Mouse (Mus musculus): ENCODE results near the gene Lenep.
"Not testable (repeated sequence)": the region's sequence is repeated elsewhere in the genome, so short reads cannot be mapped to it uniquely, and the experiment has no call there.

Lenep gene

DNA sequence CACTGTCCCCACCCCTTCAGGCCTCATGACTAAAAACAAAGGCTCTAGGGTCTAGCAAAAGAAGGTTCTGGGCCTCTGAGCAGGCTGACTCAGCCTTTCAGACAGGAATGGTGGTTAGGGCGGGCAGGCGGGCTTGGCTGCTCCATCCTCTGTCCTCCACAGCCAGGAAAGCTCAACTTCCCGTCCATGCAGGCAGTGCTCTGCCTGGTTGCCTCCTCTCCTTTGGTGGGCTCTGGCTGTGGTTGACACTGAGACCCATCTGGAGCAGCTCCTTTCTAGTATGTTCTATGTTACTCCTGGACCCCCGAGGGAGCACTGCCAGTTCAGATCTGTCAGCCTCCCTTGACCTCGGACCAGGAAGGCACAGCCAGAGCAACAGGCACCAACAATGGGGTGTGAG lies at the start of gene Lenep:
Gene Lenep (minus strand): TSS at position 101 of the 400 bp plus-strand sequence.
- no peak for DNase-seq

DNA sequence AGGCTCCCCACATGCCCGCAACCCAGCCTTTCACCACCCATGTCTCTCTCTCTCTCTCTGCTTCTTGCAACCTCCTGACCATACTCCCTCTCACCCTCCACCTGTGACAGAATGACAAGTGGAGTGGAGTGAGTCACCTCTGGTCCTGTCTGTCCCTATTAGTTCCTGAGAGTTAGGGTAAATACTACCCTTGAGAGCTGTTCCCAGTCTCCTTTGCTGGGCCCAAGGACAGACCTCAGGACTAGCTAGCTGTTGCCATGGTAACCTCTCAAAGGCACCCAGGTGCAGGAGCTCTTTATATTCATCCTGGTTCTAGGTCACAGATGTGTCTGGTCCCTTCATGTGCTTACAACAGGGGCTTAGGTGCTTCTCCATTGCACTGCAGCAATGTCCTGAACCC lies 49.3 kb upstream of the Lenep start:
- no peak for DNase-seq

DNA sequence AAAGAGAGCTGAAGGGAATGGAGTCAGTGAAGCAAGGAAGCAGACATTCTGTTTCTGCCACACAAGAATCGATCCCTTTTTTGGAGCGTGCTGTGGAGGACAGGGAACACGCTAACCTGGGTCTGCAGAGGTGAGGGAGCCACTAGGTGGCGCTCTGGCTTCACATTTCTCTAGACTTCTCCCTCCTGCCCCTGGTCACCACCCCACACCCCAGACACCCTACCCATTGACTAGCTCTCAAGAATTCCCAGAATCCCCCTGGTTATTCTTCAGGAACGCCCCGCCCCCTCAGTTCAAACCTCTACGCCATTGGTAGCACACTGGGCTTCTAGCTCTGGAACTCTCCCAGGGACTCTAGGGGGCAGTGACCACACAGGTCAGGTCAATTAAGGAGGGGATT lies 46.9 kb upstream of the Lenep start:
- peak; percentile 77 for DNase-seq

DNA sequence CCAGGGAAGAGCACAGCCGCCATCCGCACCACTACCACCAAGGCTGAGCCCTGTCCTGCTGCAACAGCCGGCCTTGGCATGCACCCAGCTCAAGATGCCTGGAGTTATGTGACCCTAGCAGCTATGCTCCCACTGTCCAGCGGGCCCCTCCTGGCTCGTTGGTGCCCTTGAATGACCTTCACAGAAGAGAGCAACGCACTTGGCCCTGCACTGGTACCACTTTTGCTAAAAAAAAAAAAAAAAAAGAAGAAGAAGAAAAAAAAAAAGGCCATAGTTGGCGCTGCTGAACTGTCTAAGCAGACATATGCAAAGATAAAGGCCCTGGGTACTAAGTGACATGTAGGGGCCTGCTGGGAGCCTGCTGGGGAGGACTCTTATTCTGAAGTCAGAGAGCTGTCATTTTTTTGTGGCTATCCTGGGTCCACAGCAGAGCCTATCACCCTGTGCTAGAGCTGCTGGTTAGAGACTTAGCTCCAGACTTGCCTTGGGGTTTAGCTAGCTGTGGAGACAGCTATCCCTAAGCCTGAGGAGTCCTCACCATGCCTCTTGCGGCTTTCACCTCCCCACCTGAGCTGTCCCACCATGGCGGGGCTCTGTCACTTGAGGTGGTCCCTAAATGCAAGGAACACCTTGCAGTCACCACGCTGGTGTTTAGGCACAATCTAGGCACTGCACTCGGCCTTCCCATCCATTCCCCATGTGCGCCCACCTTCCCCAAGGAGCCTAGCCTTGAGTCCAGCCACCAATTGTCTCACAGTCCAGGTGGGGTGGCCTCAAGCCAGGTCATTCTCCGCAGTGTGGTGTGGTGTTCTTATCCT lies 46.3 kb upstream of the Lenep start:
- DNase-seq = no peak

DNA sequence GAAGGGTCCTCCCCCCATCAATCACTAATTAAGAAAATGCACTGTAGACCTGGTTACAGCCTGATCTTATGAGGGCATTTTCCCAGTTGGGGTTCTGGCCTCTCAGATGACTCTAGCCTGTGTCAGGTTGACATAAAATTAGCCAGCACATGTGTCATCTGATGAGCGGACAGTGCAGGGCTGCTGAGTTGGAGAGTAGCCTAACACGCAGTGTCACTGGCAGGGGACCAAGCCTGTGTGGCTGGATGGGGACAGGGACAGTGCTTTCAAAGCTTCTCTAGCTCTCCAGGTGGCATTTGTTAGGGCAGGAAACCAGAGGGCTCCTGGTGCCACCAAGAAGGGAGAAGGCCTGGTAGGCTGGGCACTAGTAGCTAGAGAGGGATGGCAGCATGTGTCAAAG lies 38.1 kb upstream of the Lenep start:
- no peak for DNase-seq

DNA sequence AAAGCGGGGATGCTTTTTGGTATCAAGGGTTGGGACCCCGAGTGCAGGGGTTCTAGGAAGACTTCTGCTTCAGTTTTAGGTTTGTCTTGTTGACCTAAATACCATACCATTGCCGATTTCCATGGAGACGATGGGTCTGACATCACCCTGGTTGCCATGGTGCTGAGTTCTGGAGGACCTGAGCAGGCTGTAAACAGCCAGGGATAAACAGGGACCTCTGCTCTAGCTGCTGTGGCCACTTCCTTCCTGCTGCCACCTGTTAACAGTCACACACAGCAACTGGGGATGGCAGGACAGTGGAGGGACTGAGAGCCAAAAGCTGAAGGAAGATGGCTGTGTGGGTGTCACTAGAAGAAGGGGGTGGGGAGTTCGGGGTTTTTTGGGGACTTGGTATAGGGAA lies 34.7 kb upstream of the Lenep start:
- peak; percentile 49 for DNase-seq

DNA sequence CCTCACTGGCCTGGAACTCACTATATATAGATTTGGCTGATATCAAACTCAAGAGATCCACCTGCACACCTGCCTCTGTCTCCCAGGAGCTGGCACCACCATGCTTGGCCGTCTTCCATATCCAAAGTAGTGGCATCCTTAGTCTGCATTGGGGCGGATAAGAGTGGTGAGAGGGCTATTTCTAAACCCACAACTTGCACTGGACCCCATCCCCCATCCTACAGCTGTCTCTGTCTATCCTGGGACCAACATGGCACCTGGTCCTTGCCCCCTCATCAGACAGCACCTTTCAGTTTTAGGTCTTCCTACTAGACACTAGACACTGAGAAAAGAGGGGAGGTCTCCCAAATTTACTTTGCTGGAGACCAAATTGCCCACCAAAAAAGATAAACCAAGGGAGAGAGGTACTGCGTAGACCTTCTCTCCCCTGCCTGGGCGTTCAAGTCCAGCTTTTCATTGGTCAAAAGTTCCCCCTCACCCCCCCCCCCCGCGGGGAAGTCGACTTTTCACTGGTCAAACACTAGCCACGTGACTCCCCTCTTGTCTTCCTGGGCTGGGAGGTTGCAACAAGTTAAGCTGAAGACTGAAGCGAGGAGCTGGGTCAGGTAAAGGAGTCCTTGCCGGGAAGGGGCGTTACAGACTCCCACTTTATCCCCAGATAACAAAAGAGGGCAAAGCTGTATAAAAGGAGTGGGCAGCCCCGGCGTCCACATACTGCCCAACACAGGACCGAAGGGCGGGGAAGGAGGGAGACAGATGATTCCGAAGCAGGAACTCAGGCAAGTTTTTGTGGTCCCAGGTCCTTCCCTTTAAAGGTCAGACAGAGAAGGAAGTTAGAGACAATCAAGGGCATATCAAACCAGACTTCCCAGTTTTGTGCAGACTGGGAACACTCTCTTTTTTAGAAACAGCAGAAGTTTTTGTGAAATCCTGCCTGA lies 33.9 kb upstream of the Lenep start, which contains the start of gene Pbxip1:
Gene Pbxip1 (plus strand): TSS at position 531 of the 938 bp plus-strand sequence.
- DNase-seq = peak; percentile 89

DNA sequence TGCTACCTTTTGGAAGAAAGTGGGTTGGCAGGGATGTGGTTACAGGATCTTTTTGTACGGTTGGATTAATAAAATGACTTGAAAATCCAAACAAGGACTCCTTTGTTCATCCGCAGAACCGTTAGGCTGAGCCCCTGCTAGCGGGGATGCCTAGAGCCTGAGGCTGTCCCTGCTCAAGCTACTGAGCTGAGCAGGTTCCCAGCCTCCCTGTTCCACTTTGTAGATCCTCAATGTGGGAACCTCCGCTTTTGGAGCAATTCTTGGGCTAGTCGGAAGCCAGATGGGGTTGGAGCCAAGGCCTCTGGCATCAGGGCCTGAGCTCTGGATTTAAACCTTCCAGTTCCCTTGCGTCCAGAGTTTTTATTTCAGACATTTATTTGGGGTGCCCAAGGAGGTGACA lies 32.4 kb upstream of the Lenep start:
- DNase-seq = no peak

DNA sequence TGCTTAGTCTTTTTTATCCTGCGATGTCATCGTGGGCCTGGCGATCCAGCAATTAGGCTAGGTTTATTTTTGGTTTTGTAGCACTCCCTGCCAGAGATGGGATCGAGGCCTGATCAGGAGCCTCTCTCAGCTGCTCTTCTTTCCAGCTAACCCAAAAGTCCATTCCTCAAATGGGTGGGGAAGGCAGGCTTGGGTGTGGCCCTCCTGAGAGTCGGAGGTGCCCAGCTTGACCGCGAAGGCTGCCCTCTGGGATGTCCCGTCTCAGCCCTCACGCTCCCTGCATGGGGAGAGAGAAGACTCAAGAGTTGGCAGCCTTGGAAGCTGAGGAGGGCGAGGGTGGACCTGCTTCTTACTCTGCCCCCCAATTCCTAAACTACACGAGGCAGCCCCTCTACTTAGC lies 31.9 kb upstream of the Lenep start:
- no peak for DNase-seq

DNA sequence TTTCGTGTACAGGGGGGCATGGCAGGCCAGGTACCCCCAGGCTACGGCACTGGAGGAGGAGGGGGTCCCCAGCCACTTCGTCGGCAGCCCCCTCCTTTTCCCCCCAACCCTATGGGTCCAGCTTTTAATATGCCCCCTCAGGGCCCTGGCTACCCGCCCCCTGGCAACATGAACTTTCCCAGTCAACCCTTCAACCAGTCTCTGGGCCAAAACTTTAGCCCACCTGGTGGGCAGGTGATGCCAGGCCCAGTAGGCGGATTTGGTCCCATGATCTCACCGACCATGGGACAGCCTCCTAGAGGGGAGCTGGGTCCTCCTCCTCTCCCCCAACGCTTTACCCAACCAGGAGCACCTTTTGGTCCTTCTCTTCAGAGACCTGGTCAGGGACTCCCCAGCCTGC lies 30.0 kb upstream of the Lenep start:
- DNase-seq = no peak

DNA sequence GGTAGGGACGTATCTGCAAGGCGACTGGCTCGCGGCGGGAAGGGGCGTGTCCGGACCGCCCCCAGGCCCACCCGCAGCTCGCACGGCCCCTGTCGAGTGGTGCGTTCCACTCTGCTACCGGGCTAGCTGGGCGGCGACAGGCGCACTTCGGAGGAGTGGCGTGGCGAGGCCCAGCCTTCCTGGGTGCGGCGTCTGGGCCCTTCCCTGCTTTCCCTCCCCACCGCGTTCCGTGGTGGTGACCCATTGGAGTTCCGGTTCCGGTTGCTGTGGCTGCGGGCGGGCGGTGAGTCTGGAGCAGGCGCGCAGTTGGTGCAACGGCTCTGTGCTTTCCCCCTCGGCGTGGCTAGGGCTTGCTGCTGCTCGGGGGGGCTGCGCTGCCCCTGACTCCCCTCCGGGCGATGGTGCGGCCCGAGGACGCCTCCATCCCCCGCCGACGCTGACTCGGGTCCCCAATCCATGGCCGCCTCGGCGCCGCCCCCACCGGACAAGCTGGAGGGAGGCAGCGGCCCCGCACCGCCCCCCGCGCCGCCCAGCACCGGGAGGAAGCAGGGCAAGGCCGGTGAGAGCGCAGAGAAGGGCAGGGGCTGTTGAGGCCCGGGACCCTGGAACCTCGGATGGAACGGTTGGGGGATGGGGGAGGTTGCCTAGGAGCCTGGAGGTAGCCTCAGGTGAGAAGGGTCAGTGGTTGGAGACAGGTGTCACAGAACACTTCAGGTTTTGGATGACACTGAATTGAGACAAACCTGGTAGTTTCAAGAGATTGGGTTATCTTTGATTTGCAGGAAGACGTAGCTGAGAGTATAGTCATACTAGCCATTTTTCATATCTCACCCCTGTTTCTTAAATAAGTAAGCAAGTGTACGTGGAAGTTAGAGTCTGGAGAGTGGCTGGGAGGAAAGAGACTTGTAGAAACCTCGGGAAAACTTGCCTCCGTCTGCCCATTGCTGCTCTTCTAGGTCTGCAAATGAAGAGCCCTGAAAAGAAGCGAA lies 27.9 kb upstream of the Lenep start, which contains the start of gene Pygo2:
Gene Pygo2 (plus strand): TSS at position 44 of the 989 bp plus-strand sequence.
- DNase-seq = peak; percentile 97

DNA sequence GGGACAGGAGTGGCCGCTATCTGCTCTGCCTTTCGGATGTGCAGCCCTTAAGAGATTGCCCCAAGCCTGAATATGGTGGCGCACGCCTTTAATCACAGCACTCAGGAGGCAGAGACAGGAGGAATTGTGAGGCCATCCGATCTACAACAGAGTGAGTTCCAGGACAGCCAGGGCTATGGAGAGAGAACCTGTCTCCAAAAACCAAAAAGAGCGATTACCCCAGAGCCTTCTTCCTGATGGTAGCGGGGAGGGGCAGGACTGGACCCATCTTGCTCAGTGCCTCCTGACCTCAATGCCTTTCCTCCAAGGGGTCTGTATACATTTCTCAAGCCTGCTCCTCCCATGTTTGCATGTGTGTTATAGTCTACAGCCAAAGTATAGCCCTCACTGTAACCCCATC lies 26.4 kb upstream of the Lenep start:
- DNase-seq = not testable (repeated sequence)

DNA sequence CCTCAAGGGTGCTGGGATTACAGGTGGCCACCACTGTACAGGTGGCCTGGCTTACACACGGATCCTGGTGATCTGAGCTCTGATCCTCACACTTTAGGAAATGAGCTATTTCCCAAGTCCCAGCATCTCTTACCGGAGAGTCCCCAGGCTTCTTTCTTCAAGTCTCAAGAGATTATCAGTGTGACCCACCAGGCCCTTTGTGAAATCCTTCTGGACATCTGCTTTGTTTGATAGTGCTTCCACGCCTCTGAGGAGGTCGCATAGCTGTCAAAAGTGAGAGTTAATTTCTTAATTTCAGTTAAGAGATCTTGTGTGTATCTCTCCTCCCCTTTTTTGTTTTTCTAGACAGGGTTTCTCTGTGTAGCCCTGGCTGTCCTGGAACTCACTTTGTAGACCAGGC lies 23.3 kb upstream of the Lenep start:
- no peak for DNase-seq

DNA sequence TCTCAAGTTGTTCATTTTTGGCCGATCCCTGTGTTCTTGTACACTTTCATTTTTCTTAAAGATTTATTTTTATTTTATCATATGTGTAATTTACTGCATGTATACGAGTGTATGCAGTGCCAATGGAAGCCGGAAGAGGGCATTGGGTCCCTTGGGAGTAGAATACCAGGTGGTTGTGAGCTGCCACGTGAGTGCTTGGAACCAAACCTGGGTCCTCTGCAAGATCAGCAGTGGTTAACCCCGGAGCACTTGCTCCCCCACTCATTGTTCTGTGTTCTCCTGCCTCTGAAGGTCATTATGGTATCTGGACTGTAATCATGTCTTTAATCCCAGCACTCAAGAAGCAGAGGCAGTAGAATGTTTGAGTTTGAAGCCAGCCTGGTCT lies 22.5 kb upstream of the Lenep start:
- no peak for DNase-seq

DNA sequence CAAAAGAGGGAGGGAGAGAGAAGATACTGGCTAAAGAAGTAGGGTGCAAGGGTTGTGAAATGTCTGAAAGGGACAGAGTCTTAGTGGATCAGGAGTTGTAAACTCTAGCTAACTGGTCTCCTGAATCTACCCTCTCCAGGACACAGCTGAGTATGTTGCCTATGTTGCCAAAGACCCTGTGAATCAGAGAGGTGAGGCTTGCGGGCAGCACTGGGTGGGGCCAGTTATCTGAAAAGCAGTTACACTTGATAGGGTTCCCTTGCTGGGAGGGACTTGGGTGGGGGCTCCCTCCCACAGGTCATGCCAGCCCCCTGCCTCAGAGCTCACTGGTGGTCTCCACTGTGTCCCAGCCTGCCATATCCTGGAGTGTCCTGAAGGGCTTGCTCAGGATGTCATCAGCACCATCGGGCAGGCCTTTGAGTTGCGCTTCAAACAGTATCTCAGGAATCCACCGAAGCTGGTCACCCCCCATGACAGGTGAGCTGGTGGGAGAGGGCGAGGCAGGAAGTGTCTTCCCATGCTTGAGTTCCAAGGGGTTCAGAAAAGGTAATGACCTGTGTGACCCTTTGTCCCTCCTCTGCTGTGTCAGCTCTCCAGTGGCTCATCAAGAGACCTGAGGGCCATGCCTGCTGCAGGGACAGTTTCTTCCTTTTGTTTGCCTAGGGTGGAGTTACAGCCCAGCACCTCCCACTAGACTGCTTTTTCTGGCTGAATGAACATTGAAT lies 22.0 kb upstream of the Lenep start:
- DNase-seq = no peak

DNA sequence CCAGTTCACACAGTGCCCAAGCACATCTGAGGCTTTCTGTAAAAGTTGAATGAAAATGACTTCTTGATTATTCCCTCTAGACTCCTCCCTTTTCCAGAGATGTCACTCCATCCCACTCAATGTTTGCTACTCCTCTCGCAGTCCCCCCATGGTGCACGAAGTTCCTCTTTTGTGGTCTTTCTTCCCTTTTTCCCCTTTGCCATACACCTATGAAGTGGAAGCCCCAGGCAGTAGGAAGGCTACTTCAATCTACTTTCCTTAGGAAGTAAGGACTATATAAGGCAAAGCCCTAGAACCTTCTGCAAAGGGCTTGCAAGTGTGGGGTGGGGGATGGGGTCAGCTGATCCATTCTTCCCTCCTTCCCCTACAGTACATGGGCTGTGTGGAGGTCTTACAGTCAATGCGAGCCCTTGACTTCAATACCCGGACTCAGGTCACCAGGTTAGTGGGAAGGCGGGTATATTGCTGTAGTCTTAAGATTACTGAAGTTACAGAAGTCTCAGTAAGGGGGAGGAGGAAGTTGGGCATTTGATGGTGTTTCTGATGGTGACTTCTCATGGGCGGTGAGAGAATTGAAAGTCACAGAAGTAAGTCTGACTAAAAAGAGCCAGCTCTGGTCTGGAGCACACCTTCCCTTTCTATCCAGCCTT lies 20.1 kb upstream of the Lenep start:
- no peak for DNase-seq

DNA sequence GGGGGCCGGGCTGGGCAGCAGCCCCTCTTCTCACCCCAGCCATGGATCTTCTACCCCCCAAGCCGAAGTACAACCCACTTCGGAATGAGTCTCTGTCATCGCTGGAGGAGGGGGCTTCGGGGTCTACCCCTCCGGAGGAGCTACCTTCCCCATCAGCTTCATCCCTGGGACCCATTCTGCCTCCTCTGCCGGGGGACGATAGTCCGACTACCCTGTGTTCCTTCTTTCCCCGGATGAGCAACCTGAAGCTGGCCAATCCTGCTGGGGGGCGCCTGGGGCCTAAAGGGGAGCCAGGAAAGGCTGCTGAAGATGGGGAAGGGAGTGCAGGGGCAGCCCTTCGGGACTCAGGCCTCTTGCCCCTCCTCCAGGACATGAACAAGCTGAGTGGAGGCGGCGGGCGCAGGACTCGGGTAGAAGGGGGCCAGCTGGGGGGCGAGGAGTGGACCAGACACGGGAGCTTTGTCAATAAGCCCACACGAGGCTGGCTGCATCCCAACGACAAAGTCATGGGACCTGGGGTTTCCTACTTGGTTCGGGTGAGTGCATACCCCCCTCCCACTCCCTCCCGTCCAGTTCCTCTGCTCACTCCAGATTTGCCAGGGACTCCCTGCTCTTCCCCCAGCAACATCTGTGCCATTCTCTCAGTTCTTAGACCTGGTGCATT lies 19.3 kb upstream of the Lenep start:
- DNase-seq = peak; percentile 34

DNA sequence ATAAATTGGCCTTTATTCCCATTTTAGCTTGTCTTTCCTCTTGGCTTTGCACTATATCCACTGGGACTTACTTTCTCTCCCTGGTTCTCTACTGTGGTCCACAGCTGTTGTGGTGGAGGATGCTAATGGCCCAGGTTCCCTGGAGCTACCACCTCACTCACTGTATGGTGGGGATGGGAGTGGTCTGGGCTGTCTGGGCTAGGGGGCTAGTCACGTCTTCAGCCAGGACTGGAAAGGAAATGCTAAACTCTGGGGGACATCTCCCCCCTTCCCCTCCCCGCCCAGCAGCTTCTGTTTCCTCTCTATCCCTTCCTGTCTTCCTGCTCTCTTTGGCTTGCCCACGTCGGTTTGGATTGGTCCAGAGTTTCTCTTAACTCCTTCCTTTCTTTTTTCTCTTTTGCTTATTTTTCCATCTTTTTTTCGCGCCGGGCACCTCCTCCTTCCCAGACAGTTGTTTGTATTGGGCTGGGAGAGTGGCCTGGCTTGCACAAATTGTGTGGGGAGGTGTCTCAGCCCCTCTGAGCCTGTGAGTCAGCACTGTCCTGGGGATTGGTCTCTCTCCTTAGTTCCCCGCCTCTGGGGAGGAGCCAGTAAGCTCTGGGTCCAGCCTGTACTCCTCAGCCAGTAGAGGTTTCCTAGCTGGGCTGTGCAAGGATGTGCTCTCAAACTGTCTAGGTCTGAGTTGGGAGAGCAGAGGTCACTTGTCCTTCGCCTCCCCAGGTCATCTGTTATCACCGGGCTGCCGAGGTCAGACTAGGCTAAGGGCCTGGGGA lies 18.6 kb upstream of the Lenep start:
- peak; percentile 90 for DNase-seq

DNA sequence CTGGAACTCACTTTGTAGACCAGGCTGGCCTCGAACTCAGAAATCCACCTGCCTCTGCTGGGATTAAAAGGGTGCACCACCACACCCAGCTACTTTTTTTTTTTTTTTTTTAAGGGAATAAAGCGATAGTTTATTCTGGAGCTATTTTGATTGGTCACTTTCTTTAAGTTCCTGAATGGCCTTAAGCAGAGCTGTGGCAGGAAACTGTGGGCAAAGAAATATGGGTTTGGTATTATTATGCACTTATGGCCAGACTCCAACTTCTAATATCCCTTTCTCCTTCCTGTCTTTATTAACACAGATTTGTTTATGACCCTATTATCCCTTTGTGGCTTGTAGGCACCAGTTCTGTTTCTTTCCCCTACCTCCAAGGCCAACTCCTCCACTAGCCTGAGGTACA lies 17.8 kb upstream of the Lenep start:
- no peak for DNase-seq

DNA sequence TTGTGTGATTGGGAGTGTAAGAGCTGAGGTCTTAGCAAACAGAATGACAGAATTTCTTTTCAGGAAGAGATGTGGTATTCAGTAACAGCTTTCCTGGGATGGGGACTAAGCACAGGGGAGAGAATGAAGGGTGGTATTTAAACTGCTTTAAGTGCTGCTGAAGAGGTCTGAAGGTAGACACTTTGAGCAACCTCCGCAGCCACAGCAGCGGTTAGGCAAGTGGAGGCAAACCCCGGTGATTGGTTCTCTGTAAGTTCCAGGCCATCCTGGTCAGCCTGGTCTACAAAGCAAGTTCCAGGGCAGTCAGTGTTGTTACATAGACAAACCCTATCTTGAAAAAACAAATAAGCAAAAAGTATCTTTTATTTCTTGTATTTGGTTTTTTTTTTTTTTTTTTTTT lies 17.4 kb upstream of the Lenep start:
- no peak for DNase-seq
